Mouse (Mus musculus) testis, postnatal 10 days (tissue): ENCODE data around the gene Ccdc28a.

Source experiments
- DNase-seq: peaks from one replicate; pipeline ENCODE4 v3.0.0; 2021; ENCODE audit warnings: low spot score

The Ccdc28a gene

DNA sequence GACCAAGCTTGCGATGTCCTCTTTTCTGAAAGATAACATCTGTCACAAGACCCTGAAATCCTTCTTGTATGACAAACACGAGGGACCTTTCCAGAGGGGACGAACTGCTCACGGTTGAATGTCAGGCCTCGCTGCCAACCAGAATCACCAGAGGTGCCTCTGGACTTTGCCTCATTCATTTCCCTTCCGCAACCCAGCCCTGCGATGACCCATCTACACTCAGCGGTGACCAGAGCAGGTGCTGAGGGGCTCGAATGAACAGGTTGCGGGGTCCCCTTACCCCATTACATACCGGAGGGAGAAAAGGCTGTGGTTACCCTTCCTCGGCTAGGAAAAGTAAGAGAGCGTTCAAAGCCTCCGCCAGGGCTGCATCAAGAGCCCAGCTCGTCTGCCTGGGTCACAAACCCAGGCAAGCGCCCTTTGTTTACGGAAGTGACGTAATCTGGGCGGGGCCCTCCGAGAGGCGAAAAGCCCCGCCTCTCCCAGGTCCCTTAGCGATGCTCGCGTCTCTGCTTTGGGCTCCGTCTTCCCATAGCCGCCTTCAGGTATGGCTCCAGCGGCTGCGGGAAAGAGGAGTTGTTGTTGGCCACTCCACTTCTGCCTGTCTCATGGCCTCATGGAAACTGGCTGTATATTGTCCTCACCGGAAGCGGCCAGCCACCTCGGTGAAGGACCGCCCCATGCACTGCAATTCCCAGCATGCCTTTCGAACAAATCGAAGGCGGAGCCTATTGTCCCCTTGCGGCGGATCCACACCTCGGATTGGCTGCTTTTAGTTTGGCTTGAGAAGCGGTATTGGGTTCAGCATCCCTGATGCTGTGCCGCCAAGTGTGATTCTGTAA, at the start of gene Ccdc28a:
Gene Ccdc28a, minus strand, starts transcription at position 439 of the 842 bp plus-strand sequence.
- DNase-seq, result peak; percentile 96

DNA sequence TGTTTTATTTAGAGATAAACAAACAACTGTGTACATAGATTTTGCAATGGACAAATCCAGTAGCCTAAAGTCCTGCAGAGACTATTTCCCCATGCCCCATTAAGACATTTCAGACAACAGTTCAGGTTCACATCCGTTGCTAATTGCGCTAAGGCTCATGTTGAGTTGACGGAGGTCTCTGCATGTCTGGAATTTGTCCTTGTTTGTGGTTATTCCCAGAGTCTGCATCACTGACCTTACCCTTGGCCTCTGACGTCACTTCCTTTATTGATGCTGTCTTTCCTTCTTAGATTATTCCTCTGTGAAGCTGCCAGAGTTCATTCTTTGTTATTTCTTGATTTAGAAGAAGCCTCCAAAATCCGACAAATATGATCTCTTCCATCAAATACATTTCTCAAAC, 49.2 kb upstream of the Ccdc28a start:
- no peak for DNase-seq

DNA sequence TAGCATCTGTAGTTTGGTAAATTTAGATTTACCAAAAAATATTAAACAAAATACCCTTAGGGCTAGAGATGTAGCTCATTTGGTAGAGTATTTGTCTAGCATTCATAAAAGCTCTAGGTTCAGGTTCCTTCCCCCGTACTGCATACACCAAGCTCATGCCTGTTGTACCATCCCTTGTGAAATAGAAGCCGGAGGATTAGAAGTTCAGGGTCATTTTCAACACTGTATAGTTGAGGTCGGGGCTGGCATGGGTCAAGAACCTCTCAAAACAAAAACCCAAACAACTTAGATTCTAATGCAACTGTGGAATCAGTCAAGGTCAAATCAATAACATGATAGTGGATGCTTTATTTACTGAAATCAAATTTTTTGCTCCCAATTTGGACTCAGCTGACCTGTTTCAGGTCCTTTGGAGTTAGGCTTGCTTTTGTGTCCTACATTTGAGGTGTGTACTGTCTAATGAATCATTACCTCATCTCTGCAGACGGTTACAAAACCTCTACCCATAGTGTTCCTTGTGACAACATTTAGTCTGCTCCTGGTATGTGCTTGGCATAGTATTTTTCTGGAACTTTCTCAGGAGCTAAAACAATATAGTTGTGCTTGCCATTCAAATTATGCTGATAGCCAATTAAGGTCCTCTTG, 41.4 kb upstream of the Ccdc28a start:
- DNase-seq, result no peak

DNA sequence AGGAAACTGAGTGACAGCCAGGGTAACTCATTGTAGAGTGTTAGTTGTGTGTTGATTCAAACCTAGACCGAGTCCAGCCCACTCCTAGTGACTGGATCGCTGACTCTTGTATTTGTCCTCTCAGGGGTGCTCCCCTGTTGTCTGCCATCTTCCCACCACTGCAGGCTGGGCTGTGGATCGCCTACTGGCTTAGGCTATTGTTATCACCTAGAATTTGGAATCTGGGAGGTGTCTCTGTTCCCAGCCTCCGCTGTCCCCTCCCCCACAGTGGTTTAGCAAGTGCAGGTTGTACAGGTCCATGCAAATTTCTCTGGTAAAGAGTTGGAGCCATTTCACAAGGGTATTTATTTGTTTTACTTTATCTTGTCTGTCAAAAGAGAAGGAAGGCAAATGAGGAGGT, 16.5 kb upstream of the Ccdc28a start:
- DNase-seq, result no peak

DNA sequence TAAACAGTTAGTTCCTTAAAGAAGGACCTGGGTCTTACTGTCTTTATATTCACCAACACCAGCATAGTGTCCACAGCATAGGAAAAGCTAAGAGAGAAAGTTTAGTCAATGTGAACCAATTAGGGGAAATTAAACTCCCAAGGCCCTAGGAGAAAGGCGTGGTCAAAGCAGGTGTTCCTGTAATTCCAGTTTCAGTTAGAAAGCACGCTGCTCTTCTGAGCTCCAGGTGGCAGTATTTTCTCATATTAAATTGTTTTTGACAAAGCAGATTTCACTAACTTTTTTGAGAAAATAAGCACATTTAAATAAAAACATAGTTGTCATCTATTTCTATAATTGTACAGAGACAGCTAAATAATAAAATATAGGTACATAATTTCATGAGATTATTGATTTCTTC, 8.8 kb upstream of the Ccdc28a start:
- DNase-seq, result no peak

DNA sequence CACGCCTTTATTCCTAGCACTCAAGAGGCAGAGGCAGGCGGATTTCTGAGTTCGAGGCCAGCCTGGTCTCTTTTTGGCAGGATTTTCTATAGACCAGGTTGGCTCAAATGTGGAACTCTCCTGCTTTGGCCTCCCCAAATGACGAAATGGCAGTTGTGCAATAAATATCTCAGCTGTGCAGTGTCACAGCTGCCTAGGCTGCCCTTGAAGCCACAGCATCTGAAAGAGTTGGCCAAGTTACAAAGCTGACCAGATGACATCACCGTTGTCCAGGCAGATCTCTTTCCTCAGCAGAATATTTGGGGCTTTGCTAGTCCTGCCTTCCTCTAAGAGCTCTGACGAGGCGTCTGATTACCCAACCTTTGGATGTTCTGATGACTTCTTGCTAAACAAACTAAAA, 2.4 kb upstream of the Ccdc28a start:
- DNase-seq, result no peak

DNA sequence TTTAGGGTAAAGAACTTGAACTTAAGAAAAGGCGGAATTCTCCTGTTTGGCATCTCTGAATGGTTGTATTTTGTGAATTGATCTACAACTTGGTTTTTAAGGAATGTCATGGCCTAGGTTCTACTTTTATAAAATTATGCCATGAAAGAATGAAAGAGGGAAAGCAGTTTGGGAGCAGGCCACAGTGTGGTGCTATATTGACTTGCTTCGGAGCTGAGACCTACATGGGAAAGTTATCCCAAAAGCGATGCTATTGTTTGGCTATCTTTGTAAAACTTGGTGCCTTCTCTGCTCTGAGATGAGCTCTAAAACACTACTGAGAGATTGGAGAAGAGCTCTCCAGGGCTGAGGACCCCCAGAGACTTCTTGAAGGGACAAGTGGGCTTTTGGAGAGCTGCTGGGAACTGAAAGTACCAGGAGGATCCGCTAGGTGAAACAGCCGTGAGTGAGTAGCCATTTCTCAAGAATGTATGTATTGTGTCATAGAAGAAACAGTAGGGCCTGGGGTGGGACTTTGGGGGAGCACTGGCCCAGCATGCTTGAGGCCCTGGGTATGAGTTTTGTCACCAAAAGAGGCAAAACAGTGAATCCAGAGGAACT, 1.6 kb upstream of the Ccdc28a start:
- DNase-seq, result no peak

DNA sequence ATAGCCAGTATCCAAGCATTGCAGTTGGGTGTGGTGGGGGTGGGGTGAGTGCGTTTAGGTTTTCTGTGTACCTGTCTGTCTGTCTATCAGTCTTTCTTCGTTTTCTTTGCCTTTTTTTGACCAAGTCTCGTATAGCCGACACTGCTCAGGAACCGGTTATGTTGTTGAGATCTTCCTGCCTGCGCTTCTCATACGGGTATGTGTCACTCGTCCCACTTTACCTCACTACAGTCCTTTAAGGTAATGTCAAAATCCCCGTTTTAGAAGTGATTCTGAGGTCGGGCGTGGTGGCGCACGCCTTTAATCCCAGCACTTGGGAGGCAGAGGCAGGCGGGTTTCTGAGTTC, 577 bp upstream of the Ccdc28a start:
- DNase-seq, result no peak

DNA sequence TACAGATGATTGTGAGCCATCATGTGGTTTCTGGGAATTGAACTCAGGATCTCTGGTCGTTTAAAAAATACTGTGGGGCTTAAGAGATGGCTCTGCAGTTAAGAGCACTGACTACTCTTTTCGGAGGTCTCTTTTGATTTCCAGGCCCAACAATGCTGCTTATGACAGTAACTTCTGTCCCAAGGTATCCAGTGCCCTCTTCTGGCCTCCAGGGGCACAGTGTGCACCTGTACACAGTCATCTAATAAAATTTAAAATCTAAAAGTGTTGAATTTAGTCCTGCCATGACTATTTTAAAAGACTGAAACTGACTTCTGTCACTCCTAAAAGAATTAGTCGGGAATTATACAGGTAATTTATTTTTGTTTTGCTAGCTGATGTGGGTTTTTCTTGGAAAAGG, 907 bp downstream of the Ccdc28a start:
- DNase-seq, result no peak

DNA sequence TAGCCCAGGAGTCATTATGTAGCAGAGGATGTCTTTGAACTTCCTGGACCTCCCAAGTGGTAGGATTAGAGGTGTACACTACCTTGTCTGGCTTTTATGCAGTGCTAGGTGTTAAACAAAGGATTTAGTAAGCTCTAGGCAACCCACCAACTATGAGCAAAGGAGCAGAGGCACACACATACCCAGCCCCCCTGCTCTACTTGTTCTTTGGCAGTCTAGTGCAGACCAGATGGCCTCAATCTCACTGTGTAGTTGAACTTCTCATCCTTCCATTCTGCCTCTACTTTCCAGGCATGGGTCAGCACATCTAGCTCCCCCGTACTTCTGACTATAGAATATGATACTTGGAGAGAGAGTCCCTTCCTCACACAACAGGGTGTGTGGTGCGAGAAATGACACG, 10.4 kb downstream of the Ccdc28a start:
- no peak for DNase-seq

DNA sequence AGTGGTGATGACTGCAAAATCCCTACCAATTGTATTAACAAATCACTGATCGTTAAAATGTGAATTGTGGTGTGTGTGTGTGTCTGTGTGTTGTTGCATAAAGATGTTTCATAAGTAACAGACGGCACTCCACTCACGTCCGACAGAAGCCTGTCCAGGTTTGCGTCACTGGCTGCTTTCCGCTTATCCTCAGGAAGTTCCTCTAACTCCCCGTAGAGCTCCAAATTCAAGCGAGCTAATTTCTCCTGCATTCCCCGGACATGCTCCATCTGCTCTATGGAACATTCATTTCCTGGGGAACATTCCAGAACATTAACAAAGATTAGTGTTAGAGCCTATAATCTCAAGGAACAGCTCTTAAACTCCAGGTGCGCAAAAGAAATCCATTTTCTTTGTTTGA, 15.4 kb downstream of the Ccdc28a start:
- DNase-seq, result no peak

DNA sequence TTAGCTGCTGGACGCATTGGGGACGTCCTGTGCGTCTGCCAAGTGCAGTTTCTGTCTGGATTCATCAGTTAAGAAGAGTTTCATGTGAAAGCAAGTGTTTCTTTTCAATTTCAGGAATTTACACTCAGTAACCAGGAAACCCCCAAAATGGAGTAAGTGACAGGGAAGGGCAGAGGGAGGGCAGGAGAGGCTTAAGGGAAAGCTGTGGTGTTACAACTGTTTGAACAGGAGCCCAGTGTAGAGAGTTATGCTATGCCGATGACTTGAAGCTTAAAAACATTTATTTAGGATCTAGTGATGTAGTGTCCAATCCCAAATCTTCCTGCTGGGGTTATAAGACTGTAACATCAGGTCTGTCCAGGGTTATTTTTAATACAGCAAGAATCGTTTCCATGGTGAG, 20.7 kb downstream of the Ccdc28a start:
- no peak for DNase-seq

DNA sequence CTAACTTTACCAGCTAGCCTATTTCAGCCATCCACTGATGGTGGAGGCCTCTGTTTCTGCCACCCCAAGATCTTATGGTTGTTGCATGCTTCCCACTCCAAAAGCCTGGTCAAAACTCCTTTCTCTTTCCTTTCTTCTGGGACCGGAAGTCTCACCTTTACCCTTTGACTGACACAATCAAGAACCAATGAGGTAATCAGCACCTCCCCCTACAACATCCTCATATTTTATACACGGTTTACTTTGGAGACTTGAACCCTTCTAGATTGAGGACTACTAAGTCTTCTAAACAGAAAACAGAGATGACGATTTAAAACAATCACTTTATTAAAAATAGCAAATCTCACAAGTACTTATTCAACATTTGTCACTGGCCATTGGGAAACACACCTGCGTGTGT, 21.4 kb downstream of the Ccdc28a start:
- no peak for DNase-seq

DNA sequence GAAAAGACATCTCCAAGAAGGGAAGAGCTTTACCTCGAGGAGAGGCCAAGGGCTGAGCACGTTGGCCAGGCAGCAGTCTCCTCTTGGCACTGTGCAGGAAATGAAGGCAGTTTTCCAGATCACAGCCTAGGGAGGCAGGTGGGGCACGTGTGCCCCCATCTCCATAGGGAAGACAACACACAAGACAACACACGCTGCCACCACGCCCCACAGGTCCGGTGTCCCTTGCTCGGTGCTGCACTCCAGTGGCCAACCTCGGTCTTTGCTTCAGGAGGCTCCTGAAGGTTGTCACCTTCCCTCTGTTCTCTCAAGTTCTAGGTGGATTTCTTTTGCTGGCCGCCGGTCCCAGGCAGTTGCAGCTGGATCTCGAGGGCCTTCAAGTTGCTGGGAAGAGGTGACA, 24.1 kb downstream of the Ccdc28a start, which contains the start of gene Ect2l:
Gene Ect2l, minus strand, starts transcription at position 165 of the 400 bp plus-strand sequence.
- DNase-seq, result peak; percentile 71

DNA sequence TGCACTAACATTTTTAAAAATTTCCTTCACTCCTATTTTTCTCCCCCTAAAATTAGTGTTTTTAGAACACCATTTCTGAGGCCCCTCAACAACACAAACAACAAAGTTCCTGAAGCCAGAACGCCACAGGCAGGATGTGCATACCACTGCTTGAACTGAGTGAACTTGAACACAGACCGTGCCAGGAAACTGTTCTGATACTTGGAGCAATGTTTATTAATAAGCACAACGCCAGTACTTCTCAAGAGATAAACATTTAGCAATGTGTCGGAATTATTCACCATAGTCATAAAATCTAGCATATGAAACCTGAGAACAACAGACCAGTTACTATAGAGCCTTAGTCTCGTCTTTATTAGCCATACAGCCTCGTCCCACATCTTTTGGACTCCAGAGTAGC, 24.7 kb downstream of the Ccdc28a start:
- DNase-seq, result no peak

DNA sequence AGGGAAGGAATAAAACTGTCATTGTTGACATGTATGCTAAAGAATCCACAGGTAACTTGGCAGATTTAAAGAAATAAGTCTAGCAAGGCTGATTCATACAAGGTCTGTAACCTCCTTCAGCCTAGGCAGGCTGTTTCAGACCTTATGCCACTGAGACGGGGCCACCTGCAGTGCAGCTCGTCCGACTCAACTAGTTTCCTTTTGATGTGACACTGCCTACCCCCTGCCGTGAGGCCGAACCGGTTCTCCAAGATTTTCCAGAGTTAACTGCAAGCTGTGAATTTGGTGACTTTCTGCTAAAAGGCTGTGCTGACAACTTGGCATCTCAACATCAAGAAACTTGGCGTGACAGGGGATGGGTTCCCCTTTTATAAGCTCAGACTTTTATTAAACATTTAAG, 30.7 kb downstream of the Ccdc28a start:
- no peak for DNase-seq

DNA sequence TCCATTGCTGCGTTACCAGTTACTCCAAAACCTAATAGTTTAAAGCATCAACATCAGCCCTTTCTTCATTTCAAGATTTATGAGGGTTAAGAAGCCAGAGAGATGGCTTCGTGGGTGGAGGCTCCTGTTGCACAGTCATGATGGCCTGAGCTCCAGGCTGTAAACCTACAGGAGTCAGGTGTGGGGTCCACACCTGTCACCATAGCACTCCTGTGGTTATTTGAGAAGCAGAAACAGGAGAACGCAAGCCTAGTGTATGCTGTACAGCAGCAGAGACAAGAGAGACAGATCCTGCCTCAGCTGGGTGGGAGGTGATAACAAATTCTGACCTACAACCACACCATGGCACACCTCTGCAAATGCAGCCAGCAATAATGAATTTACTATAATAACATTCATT, 32.4 kb downstream of the Ccdc28a start:
- DNase-seq, result no peak

DNA sequence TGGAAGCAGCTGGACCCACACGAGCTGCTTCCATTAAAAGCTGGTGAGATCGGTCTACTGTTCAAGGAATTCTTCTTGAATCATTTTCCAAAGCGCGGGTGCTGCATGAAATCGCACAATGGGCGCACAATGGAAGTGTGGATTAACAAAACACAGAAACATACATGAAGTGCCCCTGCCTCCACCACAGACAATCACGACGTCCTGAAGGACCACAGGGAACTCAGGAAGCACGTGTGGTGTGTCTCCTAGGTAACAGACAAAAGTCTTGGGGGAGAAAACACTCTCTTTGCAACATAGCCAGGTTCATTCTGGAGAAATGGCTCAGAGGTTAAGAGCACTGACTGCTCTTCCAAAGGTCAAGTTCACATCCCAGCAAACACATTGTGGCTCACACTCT, 34.1 kb downstream of the Ccdc28a start:
- no peak for DNase-seq

DNA sequence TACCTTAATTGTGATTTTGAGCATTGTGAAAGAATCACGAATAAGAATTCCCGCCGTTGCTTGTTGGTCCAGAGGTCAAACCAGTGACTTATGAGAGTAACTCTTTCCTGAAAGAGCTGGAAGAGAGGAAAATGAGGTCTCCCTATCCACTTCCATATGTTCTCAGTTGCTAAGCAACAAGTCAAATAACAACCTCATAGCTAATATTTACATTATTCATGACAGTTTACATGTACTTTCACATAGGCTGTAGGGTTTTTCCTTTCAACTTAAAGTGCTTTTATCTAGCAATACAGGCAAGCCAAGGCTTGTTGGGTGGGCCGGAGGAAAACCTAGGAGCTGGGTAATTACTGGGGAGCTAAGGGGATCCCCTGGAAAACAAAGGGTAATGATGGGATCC, 34.9 kb downstream of the Ccdc28a start:
- DNase-seq, result no peak

DNA sequence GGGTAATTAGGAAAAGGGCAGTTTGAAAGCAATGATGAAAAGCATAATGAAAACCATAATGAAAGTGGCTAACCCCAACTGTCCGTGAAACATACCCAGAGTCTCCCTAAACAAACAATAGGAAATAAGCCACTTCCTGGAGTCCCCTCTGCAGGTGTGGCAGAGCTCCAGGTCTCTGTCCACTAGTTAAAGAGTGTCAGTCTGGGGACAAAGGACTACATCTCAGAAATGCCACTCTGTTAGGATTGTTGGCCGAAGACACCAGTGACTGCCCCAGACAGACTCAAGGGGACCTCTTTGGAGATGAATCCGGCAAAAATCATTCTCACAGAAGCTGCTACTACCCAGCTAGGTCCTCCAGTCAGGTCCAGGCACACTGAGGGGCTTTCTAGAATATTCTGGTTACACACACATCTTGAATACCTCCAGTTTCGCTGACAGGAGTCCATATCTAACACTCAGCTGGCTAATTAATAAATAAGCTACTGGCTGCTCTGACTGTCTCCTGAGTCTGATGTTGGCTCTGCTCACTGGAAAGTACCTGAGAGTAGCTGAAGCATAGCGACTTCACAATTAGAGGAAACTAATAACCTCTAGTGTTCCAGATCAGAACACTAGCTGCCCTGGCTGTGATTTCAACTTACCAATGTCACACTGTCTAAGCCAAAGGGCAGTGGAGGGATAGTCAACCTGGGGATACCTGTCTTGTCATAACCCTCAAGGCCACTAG, 36.3 kb downstream of the Ccdc28a start:
- no peak for DNase-seq

DNA sequence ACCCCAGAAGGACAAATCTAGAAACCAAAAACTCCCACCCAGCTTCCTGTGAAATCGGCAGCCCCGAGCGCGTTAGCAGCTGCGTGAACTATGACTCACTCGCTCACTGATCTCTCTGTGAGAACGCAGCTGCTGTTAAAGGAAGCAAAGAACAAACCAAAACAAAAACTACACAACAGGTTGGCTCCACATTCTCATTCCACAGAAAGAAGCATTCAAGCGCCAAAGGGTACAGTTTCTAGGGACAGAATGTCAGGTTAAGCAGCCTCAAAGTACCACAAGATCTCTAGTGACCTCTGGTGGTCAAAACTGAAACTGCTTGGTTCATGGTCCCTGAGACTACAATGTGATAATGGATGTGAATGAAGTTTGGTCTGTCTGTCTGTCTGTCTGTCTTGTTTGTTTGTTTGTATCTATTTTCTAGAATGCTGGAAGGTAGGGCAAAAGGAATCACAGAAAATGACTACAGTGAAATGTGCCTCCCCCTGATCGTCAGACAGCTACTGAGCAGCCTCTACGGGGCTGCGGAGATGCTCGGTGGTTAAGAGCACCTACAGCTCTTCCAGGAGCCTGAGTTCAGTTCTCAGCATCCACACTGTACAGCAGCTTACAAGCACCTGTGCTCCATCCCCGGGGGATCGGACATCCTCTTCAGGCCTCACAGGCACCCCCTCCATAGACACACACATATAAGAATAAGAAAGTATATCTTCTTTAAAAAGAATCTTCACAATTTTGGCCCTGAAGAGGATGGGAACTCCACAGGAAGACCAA, 37.4 kb downstream of the Ccdc28a start:
- DNase-seq, result peak; percentile 81

DNA sequence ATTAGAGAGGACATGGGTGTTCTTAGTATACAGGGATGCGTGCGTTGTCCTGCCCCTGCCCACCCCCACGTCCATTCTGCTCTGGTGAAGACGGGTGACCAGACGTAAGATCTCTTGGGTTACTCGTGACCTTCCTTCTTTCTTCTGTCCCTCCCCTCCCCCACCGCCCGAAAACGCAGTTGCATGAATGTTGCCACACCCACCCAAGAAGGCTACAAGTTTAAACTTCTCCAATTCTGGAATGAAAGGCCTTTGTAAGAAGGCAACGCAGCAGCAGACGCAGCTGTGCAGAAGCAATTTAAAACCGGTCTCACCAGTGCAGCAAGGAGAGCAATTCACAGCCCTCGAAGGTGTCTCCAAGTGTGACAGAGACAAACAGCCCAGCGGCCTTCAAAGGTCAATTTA, 40.1 kb downstream of the Ccdc28a start:
- peak; percentile 60 for DNase-seq
